Mouse (Mus musculus): ENCODE measurements around the gene Brf1.

The Brf1 gene

GRCm38 (mm10) chr12:113000294-113001132, at the start of gene Brf1:
TSS of gene Brf1 (minus strand) at chr12:113000704.
- DNase-seq (ENCODE audit: low spot score) = peak; percentile 91

- DNase-seq (ENCODE audit: low spot score) = no peak
Measured at GRCm38 (mm10) chr12:113049836-113050235, 49.3 kb upstream of the Brf1 start.

- no peak for DNase-seq (ENCODE audit: low spot score)
Measured at GRCm38 (mm10) chr12:113048103-113048502, 47.6 kb upstream of the Brf1 start.

- DNase-seq (ENCODE audit: low spot score) = no peak
Measured at GRCm38 (mm10) chr12:113046861-113047260, 46.4 kb upstream of the Brf1 start.

- no peak for DNase-seq (ENCODE audit: low spot score)
Measured at GRCm38 (mm10) chr12:113044916-113045677, 44.6 kb upstream of the Brf1 start.

GRCm38 (mm10) chr12:113042543-113042942, 42.0 kb upstream of the Brf1 start:
- DNase-seq (ENCODE audit: low spot score) = no peak

GRCm38 (mm10) chr12:113041481-113042439, 41.3 kb upstream of the Brf1 start:
- DNase-seq (ENCODE audit: low spot score) = no peak

- no peak for DNase-seq (ENCODE audit: low spot score)
Measured at GRCm38 (mm10) chr12:113038414-113038813, 37.9 kb upstream of the Brf1 start.

GRCm38 (mm10) chr12:113036996-113037395, 36.5 kb upstream of the Brf1 start:
- DNase-seq (ENCODE audit: low spot score) = no peak

- no peak for DNase-seq (ENCODE audit: low spot score)
Measured at GRCm38 (mm10) chr12:113035093-113035492, 34.6 kb upstream of the Brf1 start.

- no peak for DNase-seq (ENCODE audit: low spot score)
Measured at GRCm38 (mm10) chr12:113032296-113033250, 32.1 kb upstream of the Brf1 start.

GRCm38 (mm10) chr12:113031441-113031840, 30.9 kb upstream of the Brf1 start:
- no peak for DNase-seq (ENCODE audit: low spot score)

GRCm38 (mm10) chr12:113030993-113031392, 30.5 kb upstream of the Brf1 start:
- DNase-seq (ENCODE audit: low spot score) = no peak

- no peak for DNase-seq (ENCODE audit: low spot score)
Measured at GRCm38 (mm10) chr12:113030046-113030445, 29.5 kb upstream of the Brf1 start.

GRCm38 (mm10) chr12:113028898-113029297, 28.4 kb upstream of the Brf1 start:
- DNase-seq (ENCODE audit: low spot score) = no peak

GRCm38 (mm10) chr12:113028067-113028466, 27.6 kb upstream of the Brf1 start:
- DNase-seq (ENCODE audit: low spot score) = no peak

GRCm38 (mm10) chr12:113027495-113027894, 27.0 kb upstream of the Brf1 start:
- no peak for DNase-seq (ENCODE audit: low spot score)

- DNase-seq (ENCODE audit: low spot score) = no peak
Measured at GRCm38 (mm10) chr12:113026557-113026956, 26.1 kb upstream of the Brf1 start.

- no peak for DNase-seq (ENCODE audit: low spot score)
Measured at GRCm38 (mm10) chr12:113023082-113023481, 22.6 kb upstream of the Brf1 start.

GRCm38 (mm10) chr12:113021488-113021887, 21.0 kb upstream of the Brf1 start:
- DNase-seq (ENCODE audit: low spot score) = no peak

GRCm38 (mm10) chr12:113018763-113019162, 18.3 kb upstream of the Brf1 start:
- DNase-seq (ENCODE audit: low spot score) = no peak
